ENCODE assay signal across 16 mouse cellular contexts in the genomic region with DNA sequence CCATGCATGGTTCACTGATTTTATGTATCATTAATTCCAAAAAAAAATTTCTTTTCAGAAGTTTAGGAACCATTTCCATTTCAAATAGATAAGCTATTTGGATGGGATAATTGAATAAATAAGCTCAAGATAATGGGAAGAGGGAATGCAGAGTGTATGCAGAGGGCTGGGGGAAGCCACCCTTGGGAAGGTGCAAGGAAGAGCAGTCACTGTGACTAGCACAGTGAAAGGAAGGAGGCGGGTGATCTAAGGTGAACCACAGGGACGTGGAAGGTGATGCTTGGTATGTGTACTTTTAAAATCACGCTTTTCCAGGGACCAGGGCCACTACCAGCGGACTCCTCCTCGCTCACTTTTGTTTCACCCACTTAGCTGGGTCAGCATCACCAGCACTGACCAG.
DNase-seq lines count a peak whose midpoint lies in the region; ATAC-seq and TF ChIP-seq lines count a peak whose summit lies in the region.
"Had no signal": no experiment of that assay in that cellular context is flagged by ENCODE, and none has a peak within 500 bp of the region (broad histone marks: within the 10 kb centered on the region; RNA-seq: fewer than 3 reads in every experiment).

No protein-coding gene starts in this region.

- TF ChIP-seq POLR2A in thymus, adult 2 months (IDR thresholded peaks at IDR 0.05; ENCODE audit: control insufficient read depth, extremely low read depth, insufficient read depth, low read length, poor library complexity), result no peak

- no peaks in the 10 kb centered on the region for H3K27me3 ChIP-seq in heart, embryonic 15.5 days
- H3K27me3 ChIP-seq in kidney, embryonic 15.5 days, result no peaks in the 10 kb centered on the region
- no peaks in the 10 kb centered on the region for H3K27me3 ChIP-seq in neural tube, embryonic 12.5 days (replicated peaks)
- H3K27me3 ChIP-seq in thymus, adult 2 months (ENCODE audit: control insufficient read depth, insufficient read depth, low read length), result no peaks in the 10 kb centered on the region

- no peak overlapping the region for H3K9ac ChIP-seq in heart, embryonic 15.5 days
- no peak overlapping the region for H3K9ac ChIP-seq in kidney, embryonic 15.5 days
- no peak overlapping the region for H3K9ac ChIP-seq in neural tube, embryonic 12.5 days

- intact Hi-C loops in heart, postnatal 14 days (cut with DNase I), result no loop called here

- ATAC-seq in heart, embryonic 15.5 days (replicated peaks; ENCODE audit: insufficient number of reproducible peaks, insufficient read depth, low FRiP score, low read depth), result no peak
- ATAC-seq in kidney, embryonic 15.5 days (replicated peaks; ENCODE audit: low FRiP score), result peak; percentile 61
- ATAC-seq in neural tube, embryonic 12.5 days (ENCODE audit: low FRiP score, low read depth), result peak; percentile 31; the same call in 1 of the 2 replicates
- ATAC-seq: intestine, embryonic 16.5 days had no signal

- no peak for DNase-seq in heart, postnatal 14 days
- DNase-seq in kidney, postnatal 10 days, result no peak
- DNase-seq in neural tube, embryonic 10.5 days (ENCODE audit: extremely low spot score, low spot score), result no peak
- no peak for DNase-seq in thymus, adult 2 months
- DNase-seq: adrenal gland, adult 2 months; cerebellum, adult 11-12 months; cerebellum, postnatal 10 days; gastrocnemius, postnatal 36 days; left cerebral cortex, postnatal 4 days; lung, postnatal 4 days; thymus, postnatal 25 days had no signal

- no peak for TF ChIP-seq CTCF in thymus, adult 2 months (IDR thresholded peaks at IDR 0.05; ENCODE audit: borderline replicate concordance, control insufficient read depth, extremely low read depth, insufficient read depth, low read length, poor library complexity)

- peak overlapping the region; percentile 86 for H3K27ac ChIP-seq in heart, embryonic 15.5 days
- peak overlapping the region; percentile 39; the same call in 1 of the 2 replicates for H3K27ac ChIP-seq in kidney, embryonic 15.5 days
- no peak overlapping the region for H3K27ac ChIP-seq in neural tube, embryonic 12.5 days
- H3K27ac ChIP-seq in thymus, adult 2 months (ENCODE audit: control insufficient read depth, insufficient read depth, low read length), result no peak overlapping the region
- H3K27ac ChIP-seq: embryonic facial prominence, embryonic 10.5 days had no signal

- H3K4me1 ChIP-seq in heart, embryonic 15.5 days (replicated peaks), result peaks cover 23% of the 10 kb centered on the region
- H3K4me1 ChIP-seq in kidney, embryonic 15.5 days, result peaks cover 6% of the 10 kb centered on the region
- peaks cover 3% of the 10 kb centered on the region; the same call in 1 of the 2 replicates for H3K4me1 ChIP-seq in neural tube, embryonic 12.5 days
- H3K4me1 ChIP-seq in thymus, adult 2 months (replicated peaks; ENCODE audit: control insufficient read depth, insufficient read depth, low read length), result no peaks in the 10 kb centered on the region

- H3K4me3 ChIP-seq in heart, embryonic 15.5 days, result no peak overlapping the region
- no peak overlapping the region for H3K4me3 ChIP-seq in kidney, embryonic 15.5 days (replicated peaks)
- no peak overlapping the region for H3K4me3 ChIP-seq in neural tube, embryonic 12.5 days
- no peak overlapping the region for H3K4me3 ChIP-seq in thymus, adult 2 months (ENCODE audit: control insufficient read depth, insufficient read depth, low read length)
- H3K4me3 ChIP-seq: embryonic facial prominence, embryonic 10.5 days had no signal

- H3K36me3 ChIP-seq in heart, embryonic 15.5 days, result no peaks in the 10 kb centered on the region
- no peaks in the 10 kb centered on the region for H3K36me3 ChIP-seq in kidney, embryonic 15.5 days
- H3K36me3 ChIP-seq in neural tube, embryonic 12.5 days, result no peaks in the 10 kb centered on the region
- H3K36me3 ChIP-seq in thymus, adult 2 months (ENCODE audit: control insufficient read depth, insufficient read depth, low read length), result no peaks in the 10 kb centered on the region
- H3K36me3 ChIP-seq: embryonic facial prominence, embryonic 10.5 days had no signal

- H3K9me3 ChIP-seq in heart, embryonic 15.5 days (replicated peaks), result no peaks in the 10 kb centered on the region
- H3K9me3 ChIP-seq in kidney, embryonic 15.5 days (replicated peaks), result no peaks in the 10 kb centered on the region
- no peaks in the 10 kb centered on the region for H3K9me3 ChIP-seq in neural tube, embryonic 12.5 days
- H3K9me3 ChIP-seq: embryonic facial prominence, embryonic 10.5 days had no signal

- no peak overlapping the region for H3K4me2 ChIP-seq in heart, embryonic 15.5 days
- no peak overlapping the region for H3K4me2 ChIP-seq in kidney, embryonic 15.5 days
- H3K4me2 ChIP-seq in neural tube, embryonic 12.5 days (replicated peaks), result no peak overlapping the region

- 89% methylated on average over 5 of the region's 5 CpGs for WGBS in heart, embryonic 15.5 days
- 81% methylated on average over 5 of the region's 5 CpGs for WGBS in kidney, embryonic 15.5 days
- WGBS in neural tube, embryonic 12.5 days, result 89% methylated on average over 5 of the region's 5 CpGs
- 95% methylated on average over 5 of the region's 5 CpGs for WGBS in thymus, adult 2 months

Comparison
In these comparisons a context has a peak if more than half of its experiments do, and no peak if none do; other contexts are left out.
1. H3K27ac ChIP-seq: peak in heart, embryonic 15.5 days (single experiment) and kidney, embryonic 15.5 days (single experiment); none in neural tube, embryonic 12.5 days (single experiment) and thymus, adult 2 months (single experiment).